Mouse (Mus musculus): ENCODE data around the gene Ick. TPM values are rescaled to one million over a fixed set of nuclear protein-coding genes. Genes with fewer than 3 reads are reported as not detected.

Ick gene
- 8.4 TPM for total RNA-seq (2023)

DNA sequence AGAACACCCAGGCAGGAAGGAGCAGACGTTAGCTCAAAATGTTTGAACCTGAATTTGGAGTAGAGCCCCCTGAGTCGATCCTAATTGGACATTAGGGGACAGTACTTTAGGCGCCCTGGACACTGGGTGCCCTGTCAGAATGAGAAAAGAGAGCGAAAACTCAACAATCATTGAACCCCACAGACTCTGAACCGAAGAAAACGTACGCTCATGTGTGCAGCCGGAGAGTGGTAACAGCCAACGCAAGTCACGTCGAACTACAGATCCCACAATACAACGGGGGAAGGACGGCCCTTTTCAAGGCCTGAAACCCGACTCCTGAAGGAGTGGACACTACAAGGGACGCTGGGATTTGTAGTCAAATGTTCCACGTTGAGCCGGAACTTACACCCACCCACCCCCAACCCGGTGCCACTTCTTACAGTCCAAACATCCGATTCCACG is at the start of gene Ick, which contains the start of gene Fbxo9:
Ick (plus strand) TSS at position 397 of the 444 bp plus-strand sequence.
Fbxo9 (minus strand) TSS at position 270 of the 444 bp plus-strand sequence.

DNA sequence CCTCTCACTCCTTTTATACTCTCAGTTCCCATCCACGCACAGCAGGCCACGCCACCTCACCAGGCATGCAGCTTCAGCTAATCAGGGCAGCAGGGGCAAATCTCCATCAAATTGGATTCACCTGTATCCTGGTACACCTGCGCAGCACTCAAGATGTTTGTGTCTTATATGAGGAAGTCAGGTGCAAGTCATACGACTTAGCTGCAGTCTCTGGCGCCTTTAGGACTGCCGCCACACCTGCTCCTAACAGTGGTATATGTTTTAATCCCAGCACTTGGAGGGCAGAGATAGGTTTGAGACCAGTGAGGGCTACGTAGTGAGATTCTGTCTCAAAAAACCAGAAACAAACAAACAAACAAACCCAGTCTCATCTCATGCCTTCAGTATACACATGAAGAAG is 73.5 kb downstream of the Ick start, which contains the start of gene Gsta4:
Gsta4 (plus strand) TSS at position 301 of the 400 bp plus-strand sequence.

Other genes with a start within 250 kb of the Ick start
- 170 TPM for gene Elovl5, start 191.8 kb upstream of the Ick start, total RNA-seq (2023)
- not detected for gene Gcm1, start 57.3 kb upstream of the Ick start, total RNA-seq (2023)
- 41.1 TPM for gene Fbxo9, start 127 bp upstream of the Ick start, total RNA-seq (2023)
- 0.62 TPM for gene Gsta4, start 73.6 kb downstream of the Ick start, total RNA-seq (2023)
- gene Gsta1, start 121.5 kb downstream of the Ick start, total RNA-seq (2023), result not detected
- gene Gm3776, start 147.9 kb downstream of the Ick start, total RNA-seq (2023), result not detected
- not detected for gene Gm10639, start 180.7 kb downstream of the Ick start, total RNA-seq (2023)
- gene Omt2a, start 205.6 kb downstream of the Ick start, total RNA-seq (2023), result not detected
- not detected for gene Omt2b, start 218.4 kb downstream of the Ick start, total RNA-seq (2023)
- gene Gsta2, start 246.6 kb downstream of the Ick start, total RNA-seq (2023), result not detected

All from CD4-positive naive resting alpha-beta T cell, adult 57 days (primary cell).